Mouse (Mus musculus) CH12.LX (cell line): ENCODE measurements around the gene Gal3st3. TPM values are rescaled to one million over a fixed set of nuclear protein-coding genes. Genes with fewer than 3 reads are reported as not detected.

Experiments
- DNase-seq: peaks from one replicate; pipeline ENCODE4 v3.0.0-alpha.2; 2013; ENCODE audit errors: extremely low read depth
- H3K27ac ChIP-seq: 2 replicates; pipeline ENCODE4 v1.5.1; 2012; ENCODE audit warnings: low read depth, mild to moderate bottlenecking, control low read depth, moderate library complexity; ENCODE audit not compliant: insufficient read depth
- H3K27me3 ChIP-seq: replicated peaks from 2 replicates; pipeline ENCODE3; 2012; ENCODE audit warnings: inconsistent platforms
- H3K36me3 ChIP-seq, 2 experiments: replicated peaks in 1 of 2; 2 replicates each; pipeline versions ENCODE3 to v1.6.1; 2012; ENCODE audit warnings: inconsistent platforms in 1 of 2, low read length in 1 of 2, mild to moderate bottlenecking in 1 of 2, mixed read lengths in 1 of 2, moderate library complexity in 1 of 2; ENCODE audit not compliant: control insufficient read depth in 1 of 2, insufficient read depth in 1 of 2
- H3K4me1 ChIP-seq, 2 experiments: 2 replicates each; pipeline ENCODE4 v1.6.1; 2012; ENCODE audit warnings: inconsistent platforms in 1 of 2, moderate library complexity in 1 of 2; ENCODE audit not compliant: insufficient read depth in 2 of 2, control insufficient read depth in 1 of 2
- H3K4me2 ChIP-seq: 2 replicates; pipeline ENCODE4 v1.6.1; 2012; ENCODE audit warnings: low read depth, mild to moderate bottlenecking, control low read depth; ENCODE audit not compliant: poor library complexity, insufficient read depth, severe bottlenecking
- H3K4me3 ChIP-seq, 3 experiments: fragments of 150-350 bp in 1 of 3; sonication (generic) in 1 of 3; replicated peaks in 1 of 3; 2 replicates each; pipeline versions ENCODE3 to v1.5.1; 2011 to 2012; ENCODE audit warnings: low read depth in 2 of 3, low read length in 2 of 3, mild to moderate bottlenecking in 2 of 3, moderate library complexity in 2 of 3, control low read depth in 1 of 3, improper control_type of control experiment in 1 of 3, inconsistent platforms in 1 of 3, mixed read lengths in 1 of 3; ENCODE audit not compliant: poor library complexity in 1 of 3
- H3K79me2 ChIP-seq: replicated peaks from 2 replicates; pipeline ENCODE4 v1.6.1; 2012; ENCODE audit warnings: mild to moderate bottlenecking, moderate library complexity; ENCODE audit not compliant: control insufficient read depth, poor library complexity, insufficient read depth, severe bottlenecking; ENCODE audit errors: extremely low read depth
- H3K9ac ChIP-seq: 2 replicates; pipeline ENCODE4 v1.6.1; 2012; ENCODE audit warnings: low read depth, mild to moderate bottlenecking, control low read depth, moderate library complexity; ENCODE audit not compliant: insufficient read depth
- H3K9me3 ChIP-seq: replicated peaks from 2 replicates; pipeline ENCODE3; 2012; ENCODE audit warnings: low read length, inconsistent platforms, mixed read lengths
- BHLHE40 ChIP-seq: IDR thresholded peaks from 2 replicates; pipeline ENCODE4 v1.6.1; 2011; ENCODE audit warnings: mild to moderate bottlenecking, low read depth, low read length, improper control_type of control experiment
- CHD2 ChIP-seq: IDR thresholded peaks from 2 replicates; pipeline ENCODE4 v1.6.1; 2011; ENCODE audit warnings: low read length, improper control_type of control experiment
- CTCF ChIP-seq, 2 experiments: IDR thresholded peaks in 1 of 2; conservative IDR thresholded peaks in 1 of 2; 2 replicates each; pipeline ENCODE4 v1.5.1; 2011 to 2012; ENCODE audit warnings: low read depth in 2 of 2, low read length in 2 of 2, improper control_type of control experiment in 1 of 2, inconsistent platforms in 1 of 2, mild to moderate bottlenecking in 1 of 2, moderate library complexity in 1 of 2
- E2F4 ChIP-seq: IDR thresholded peaks from 2 replicates; pipeline ENCODE4 v1.6.1; 2011; ENCODE audit warnings: low read depth, low read length, improper control_type of control experiment; ENCODE audit not compliant: insufficient replicate concordance
- EP300 ChIP-seq: IDR thresholded peaks from 2 replicates; pipeline ENCODE4 v1.6.1; 2011; ENCODE audit warnings: low read length, improper control_type of control experiment
- GABPA ChIP-seq: IDR thresholded peaks from 2 replicates; pipeline ENCODE4 v1.6.1; 2012; ENCODE audit warnings: low read depth, low read length, improper control_type of control experiment, inconsistent platforms; ENCODE audit not compliant: insufficient replicate concordance
- MAFK ChIP-seq: IDR thresholded peaks from 2 replicates; pipeline ENCODE4 v1.6.1; 2011; ENCODE audit warnings: low read length, improper control_type of control experiment; ENCODE audit not compliant: insufficient replicate concordance
- MAZ ChIP-seq: IDR thresholded peaks from 2 replicates; pipeline ENCODE4 v1.6.1; 2012; ENCODE audit warnings: low read depth, mild to moderate bottlenecking, inconsistent platforms, low read length, improper control_type of control experiment, moderate library complexity
- MEF2A ChIP-seq: IDR thresholded peaks from 2 replicates; pipeline ENCODE4 v1.6.1; 2014; ENCODE audit warnings: low read depth, mild to moderate bottlenecking, inconsistent platforms, low read length, improper control_type of control experiment, borderline replicate concordance
- MYC ChIP-seq: IDR thresholded peaks from 2 replicates; pipeline ENCODE4 v1.6.1; 2011; ENCODE audit warnings: low read depth, mild to moderate bottlenecking, improper control_type of control experiment, low read length
- NELFE ChIP-seq: IDR thresholded peaks from 2 replicates; pipeline ENCODE4 v1.6.1; 2011; ENCODE audit warnings: low read depth, low read length, improper control_type of control experiment
- POLR2A ChIP-seq: IDR thresholded peaks from 2 replicates; pipeline ENCODE4 v1.6.1; 2011; ENCODE audit warnings: low read depth, mild to moderate bottlenecking, improper control_type of control experiment, low read length
- RAD21 ChIP-seq: IDR thresholded peaks from 2 replicates; pipeline ENCODE4 v1.6.1; 2011; ENCODE audit warnings: low read depth, mild to moderate bottlenecking, low read length, improper control_type of control experiment, moderate library complexity
- RCOR1 ChIP-seq: conservative IDR thresholded peaks from 2 replicates; pipeline ENCODE4 v1.6.1; 2012; ENCODE audit warnings: low read depth, mild to moderate bottlenecking, inconsistent platforms, low read length, improper control_type of control experiment
- SIN3A ChIP-seq: IDR thresholded peaks from 2 replicates; pipeline ENCODE4 v1.6.1; 2012; ENCODE audit warnings: low read length, improper control_type of control experiment, inconsistent platforms
- SMC3 ChIP-seq: IDR thresholded peaks from 2 replicates; pipeline ENCODE4 v1.6.1; 2011; ENCODE audit warnings: low read depth, low read length, improper control_type of control experiment
- TBP ChIP-seq: conservative IDR thresholded peaks from 2 replicates; pipeline ENCODE4 v1.6.1; 2011; ENCODE audit warnings: low read depth, low read length, improper control_type of control experiment
- TCF12 ChIP-seq: IDR thresholded peaks from 2 replicates; pipeline ENCODE4 v1.6.1; 2014; ENCODE audit warnings: low read depth, mild to moderate bottlenecking, inconsistent platforms, low read length, improper control_type of control experiment
- UBTF ChIP-seq: IDR thresholded peaks from 2 replicates; pipeline ENCODE4 v1.6.1; 2012; ENCODE audit warnings: low read depth, mild to moderate bottlenecking, inconsistent platforms, low read length, improper control_type of control experiment, moderate library complexity
- USF1 ChIP-seq: IDR thresholded peaks from 2 replicates; pipeline ENCODE4 v1.6.1; 2014; ENCODE audit warnings: low read depth, mild to moderate bottlenecking, inconsistent platforms, low read length, improper control_type of control experiment
- ZC3H11A ChIP-seq: IDR thresholded peaks from 2 replicates; pipeline ENCODE4 v1.6.1; 2012; ENCODE audit warnings: low read depth, mild to moderate bottlenecking, inconsistent platforms, low read length, improper control_type of control experiment
- ZKSCAN1 ChIP-seq: IDR thresholded peaks from 2 replicates; pipeline ENCODE4 v1.6.1; 2012; ENCODE audit warnings: low read depth, inconsistent platforms, low read length, improper control_type of control experiment, borderline replicate concordance
- ZNF384 ChIP-seq: IDR thresholded peaks from 2 replicates; pipeline ENCODE4 v1.6.1; 2012; ENCODE audit warnings: low read depth, low read length, improper control_type of control experiment, inconsistent platforms
- dilution Hi-C: fragments of 300-500 bp; cut with MboI; formaldehyde crosslinking; loops from 2 replicates; pipeline ENCODE4 v1.14.3; 2020; ENCODE audit warnings: low sequenced_read_pairs; ENCODE audit not compliant: extremely low pct_unique_long_range_greater_than_20kb, extremely low pct_ligation_motif_present
- in situ Hi-C: fragments of 300-500 bp; cut with MboI; formaldehyde crosslinking; loops from 3 replicates; pipeline ENCODE4 v1.14.3; 2019; ENCODE audit warnings: low sequenced_read_pairs, low pct_ligation_motif_present, low pct_unique_long_range_greater_than_20kb, mixed read lengths
- polyA plus RNA-seq: library from polyadenylated mRNA; unstranded; fragments of >175 nt; gene quantifications from 2 replicates; pipeline ENCODE4 v1.2.1, GENCODE M21; 2012; ENCODE audit warnings: low read depth; ENCODE audit not compliant: insufficient read length
- total RNA-seq, 2 experiments: library from RNA; depleted of rRNA; stranded (reverse); fragments of 300-350 nt in 1 of 2; fragments of >200 nt in 1 of 2; gene quantifications; 2 replicates each; pipeline ENCODE4 v1.2.3; 2012 to 2014

The Gal3st3 gene
- total and polyA plus RNA-seq, 3 experiments: not detected

DNA sequence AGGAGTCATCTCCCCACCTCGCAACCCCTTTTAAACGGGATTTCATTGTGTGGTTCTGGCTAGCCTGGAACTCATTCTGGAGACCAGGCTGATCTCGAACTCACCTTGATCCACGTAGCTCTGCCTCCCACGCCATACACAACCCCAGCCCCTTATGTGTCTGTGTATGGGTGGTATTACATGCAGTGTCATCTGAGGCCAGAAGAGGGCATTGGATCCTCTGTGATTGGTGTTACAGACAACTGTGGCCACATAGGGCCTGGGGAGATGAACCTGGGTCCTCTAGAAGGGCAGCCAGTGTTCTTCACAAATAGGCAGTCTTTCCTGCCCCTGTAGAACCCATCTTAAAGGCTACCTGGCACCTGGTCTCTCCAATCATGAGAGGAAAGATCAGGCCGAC, 8.1 kb downstream of the Gal3st3 start:
- no peak overlapping the region for H3K4me2 ChIP-seq
- no peaks in the 10 kb centered on the region for H3K36me3 ChIP-seq
- H3K9ac ChIP-seq: no peak overlapping the region
- H3K4me3 ChIP-seq: no peak overlapping the region
- no peaks in the 10 kb centered on the region for H3K79me2 ChIP-seq
- in situ Hi-C loops (no loop called here), dilution Hi-C loops (no loop called here)
- H3K27me3 ChIP-seq: peaks cover 15% of the 10 kb centered on the region
- H3K27ac ChIP-seq: no peak overlapping the region
- peaks cover 12% of the 10 kb centered on the region for H3K9me3 ChIP-seq
- no peak for DNase-seq
- TF ChIP-seq E2F4: no peak
- peak; percentile 23 for TF ChIP-seq RAD21
- peak in 1 of 2 experiments; percentile 48; a peak in 2 of 4 replicates for TF ChIP-seq CTCF (conservative IDR thresholded peaks at IDR 0.05 in 1 of 2, IDR thresholded peaks at IDR 0.05 in 1 of 2; ENCODE audit: low read depth in 2 of 2, low read length in 2 of 2)
- no peak for TF ChIP-seq USF1
- TF ChIP-seq SMC3: peak; percentile 27; the same call in 1 of the 2 replicates
- no peak for TF ChIP-seq EP300
- peaks cover 0 to 7% of the 10 kb centered on the region in 2 experiments; a peak in 2 of 4 replicates for H3K4me1 ChIP-seq

DNA sequence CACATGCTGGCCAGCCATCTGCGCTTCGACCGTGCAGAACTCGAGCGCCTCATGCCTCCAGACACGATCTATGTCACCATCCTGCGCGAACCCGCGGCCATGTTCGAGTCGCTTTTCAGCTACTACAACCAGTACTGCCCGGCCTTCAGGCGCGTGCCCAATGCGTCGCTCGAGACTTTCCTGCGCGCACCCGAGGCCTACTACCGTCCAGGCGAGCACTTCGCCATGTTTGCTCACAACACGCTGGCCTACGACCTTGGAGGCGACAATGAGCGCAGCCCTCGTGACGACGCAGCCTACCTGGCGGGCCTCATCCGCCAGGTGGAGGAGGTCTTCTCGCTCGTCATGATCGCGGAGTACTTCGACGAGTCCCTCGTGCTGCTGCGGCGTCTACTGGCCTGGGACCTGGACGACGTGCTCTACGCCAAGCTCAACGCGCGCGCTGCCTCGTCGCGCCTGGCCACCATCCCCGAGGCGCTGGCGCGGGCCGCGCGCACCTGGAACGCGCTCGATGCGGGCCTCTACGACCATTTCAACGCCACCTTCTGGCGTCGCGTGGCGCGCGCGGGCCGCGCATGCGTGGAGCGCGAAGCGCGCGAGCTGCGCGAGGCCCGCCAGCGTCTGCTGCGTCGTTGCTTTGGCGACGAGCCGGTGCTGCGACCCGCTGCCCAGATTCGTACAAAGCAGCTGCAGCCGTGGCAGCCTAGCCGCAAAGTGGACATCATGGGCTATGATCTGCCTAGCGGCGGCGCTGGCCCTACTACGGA, 9.0 kb downstream of the Gal3st3 start:
- no peak overlapping the region for H3K27ac ChIP-seq
- dilution Hi-C loops: no loop called here
- H3K9ac ChIP-seq: no peak overlapping the region
- in situ Hi-C loops: no loop called here
- no peaks in the 10 kb centered on the region for H3K36me3 ChIP-seq
- peaks cover 12% of the 10 kb centered on the region for H3K9me3 ChIP-seq
- TF ChIP-seq MAZ: no peak
- no peak for TF ChIP-seq TCF12
- no peak for TF ChIP-seq BHLHE40
- TF ChIP-seq NELFE: no peak
- TF ChIP-seq, all 38 proteins: peak for 0
- H3K4me1 ChIP-seq: peaks cover 0 to 6% of the 10 kb centered on the region in 2 experiments; a peak in 2 of 4 replicates
- peaks cover 20% of the 10 kb centered on the region for H3K27me3 ChIP-seq
- no peaks in the 10 kb centered on the region for H3K79me2 ChIP-seq
- no peak for DNase-seq
- no peak overlapping the region for H3K4me3 ChIP-seq
- H3K4me2 ChIP-seq: no peak overlapping the region

DNA sequence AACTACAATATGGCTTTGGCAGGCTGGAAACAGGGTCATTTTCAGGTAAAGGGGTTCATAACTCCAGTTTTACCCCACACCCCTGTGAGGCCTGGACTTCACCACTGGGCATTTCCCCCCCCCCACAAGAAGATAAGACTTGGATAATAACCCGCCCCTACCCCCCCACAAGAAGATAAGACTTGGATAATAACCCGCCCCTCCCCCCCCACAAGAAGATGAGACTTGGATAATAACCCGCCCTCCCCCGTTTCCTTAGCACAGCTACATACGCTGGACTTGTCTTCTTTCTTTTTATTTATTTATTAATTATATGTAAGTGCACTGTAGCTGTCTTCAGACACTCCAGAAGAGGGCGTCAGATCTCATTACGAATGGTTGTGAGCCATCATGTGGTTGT, 10.9 kb downstream of the Gal3st3 start:
- Histone ChIP-seq H3K27ac (no peak overlapping the region), H3K4me3 (no peak overlapping the region), H3K4me2 (no peak overlapping the region), H3K4me1 (no peaks in the 10 kb centered on the region), H3K9me3 (peaks cover 15% of the 10 kb centered on the region), H3K27me3 (peaks cover 38% of the 10 kb centered on the region), H3K36me3 (no peaks in the 10 kb centered on the region), H3K79me2 (no peaks in the 10 kb centered on the region), H3K9ac (no peak overlapping the region)
- dilution Hi-C loops (no loop called here), in situ Hi-C loops (no loop called here)
- no peak for TF ChIP-seq MAFK
- no peak for TF ChIP-seq MEF2A
- no peak for TF ChIP-seq CTCF (conservative IDR thresholded peaks at IDR 0.05 in 1 of 2, IDR thresholded peaks at IDR 0.05 in 1 of 2; ENCODE audit: low read depth in 2 of 2, low read length in 2 of 2)
- no peak for TF ChIP-seq MYC
- no peak for TF ChIP-seq UBTF
- TF ChIP-seq TBP: no peak
- no peak for TF ChIP-seq POLR2A
- TF ChIP-seq ZC3H11A: no peak
- no peak for TF ChIP-seq TCF12
- no peak for TF ChIP-seq MAZ
- no peak for TF ChIP-seq EP300
- TF ChIP-seq GABPA: no peak
- TF ChIP-seq SIN3A: no peak
- TF ChIP-seq USF1: no peak
- no peak for TF ChIP-seq CHD2
- TF ChIP-seq ZNF384: no peak
- no peak for TF ChIP-seq E2F4
- no peak for TF ChIP-seq RCOR1
- no peak for TF ChIP-seq ZKSCAN1
- TF ChIP-seq SMC3: no peak
- no peak for DNase-seq
